In genomic region chr4:149424755-149425154, GRCm38 (mm10) we compare ENCODE assay signal across 8 mouse cellular contexts. TPM values are rescaled to one million over a fixed set of nuclear protein-coding genes. Genes with fewer than 3 reads are reported as not detected.
DNase-seq lines count a peak whose midpoint lies in the region; ATAC-seq lines count a peak whose summit lies in the region.

No protein-coding gene starts in this region.

- H3K27me3 ChIP-seq in heart, embryonic 12.5 days (replicated peaks) = no peaks in the 10 kb centered on the region
- no peaks in the 10 kb centered on the region for H3K27me3 ChIP-seq in hindbrain, embryonic 12.5 days
- no peaks in the 10 kb centered on the region for H3K27me3 ChIP-seq in midbrain, embryonic 11.5 days (ENCODE audit: control insufficient read depth, insufficient read depth, low read length)

- no peak for ATAC-seq in heart, embryonic 12.5 days (ENCODE audit: insufficient number of reproducible peaks, low FRiP score)
- no peak for ATAC-seq in hindbrain, embryonic 12.5 days (ENCODE audit: low FRiP score)
- ATAC-seq in midbrain, embryonic 11.5 days (ENCODE audit: low FRiP score) = no peak
- no peak for ATAC-seq in frontal cortex, adult (ENCODE audit: low TSS enrichment)

- peak overlapping the region; percentile 76 for H3K4me2 ChIP-seq in heart, embryonic 12.5 days
- peak overlapping the region; percentile 76 for H3K4me2 ChIP-seq in hindbrain, embryonic 12.5 days (replicated peaks)
- peak overlapping the region; percentile 85 for H3K4me2 ChIP-seq in midbrain, embryonic 11.5 days

- H3K36me3 ChIP-seq in heart, embryonic 12.5 days = peaks cover 7% of the 10 kb centered on the region; the same call in 1 of the 2 replicates
- H3K36me3 ChIP-seq in hindbrain, embryonic 12.5 days = no peaks in the 10 kb centered on the region
- H3K36me3 ChIP-seq in midbrain, embryonic 11.5 days (ENCODE audit: control insufficient read depth, insufficient read depth, low read length) = no peaks in the 10 kb centered on the region

- no peak for DNase-seq in heart, postnatal 25 days (ENCODE audit: low spot score)
- peak; percentile 84 for DNase-seq in adipocyte (ENCODE audit: low spot score)
- DNase-seq in midbrain, embryonic 11.5 days (ENCODE audit: low spot score, missing footprints) = no peak
- DNase-seq in gastrocnemius, adult 8-10 months (ENCODE audit: low spot score in 2 of 2) = no peak
- no peak for DNase-seq in urinary bladder, adult 18-20 months (ENCODE audit: low spot score in 2 of 2)

- H3K4me3 ChIP-seq in heart, embryonic 12.5 days = peak overlapping the region; percentile 93
- peak overlapping the region; percentile 92 for H3K4me3 ChIP-seq in hindbrain, embryonic 12.5 days
- peak overlapping the region; percentile 87 for H3K4me3 ChIP-seq in midbrain, embryonic 11.5 days (ENCODE audit: low read depth, low read length)

- peaks cover 32% of the 10 kb centered on the region for H3K4me1 ChIP-seq in heart, embryonic 12.5 days (replicated peaks)
- peaks cover 19% of the 10 kb centered on the region for H3K4me1 ChIP-seq in hindbrain, embryonic 12.5 days
- H3K4me1 ChIP-seq in midbrain, embryonic 11.5 days (ENCODE audit: control insufficient read depth, insufficient read depth, low read length) = peaks cover 5% of the 10 kb centered on the region; the same call in 1 of the 2 replicates

- no peaks in the 10 kb centered on the region for H3K9me3 ChIP-seq in heart, embryonic 12.5 days (replicated peaks)
- no peaks in the 10 kb centered on the region for H3K9me3 ChIP-seq in hindbrain, embryonic 12.5 days (replicated peaks)
- no peaks in the 10 kb centered on the region for H3K9me3 ChIP-seq in midbrain, embryonic 11.5 days (ENCODE audit: control insufficient read depth, low read length)

- peak overlapping the region; percentile 52 for H3K27ac ChIP-seq in heart, embryonic 12.5 days (ENCODE audit: poor library complexity, severe bottlenecking)
- no peak overlapping the region for H3K27ac ChIP-seq in hindbrain, embryonic 12.5 days
- H3K27ac ChIP-seq in midbrain, embryonic 11.5 days (ENCODE audit: low read depth, low read length) = no peak overlapping the region

- intact Hi-C loops in heart, postnatal 25 days (cut with DNase I) = no loop called here

- H3K9ac ChIP-seq in heart, embryonic 12.5 days = peak overlapping the region; percentile 68
- peak overlapping the region; percentile 93 for H3K9ac ChIP-seq in hindbrain, embryonic 12.5 days
- H3K9ac ChIP-seq in midbrain, embryonic 11.5 days (ENCODE audit: low read length) = peak overlapping the region; percentile 95

- WGBS in heart, embryonic 12.5 days = 2% methylated on average over 9 of the region's 9 CpGs
- WGBS in hindbrain, embryonic 12.5 days = 2% methylated on average over 9 of the region's 9 CpGs
- WGBS in midbrain, embryonic 11.5 days = 2% methylated on average over 9 of the region's 9 CpGs

RNA-seq across cellular contexts. Expression of gene Ube4b, which starts 1.8 kb away (rescaled TPM):
- polyA plus RNA-seq in heart, embryonic 12.5 days (2016; fragmentation: Nextera tagmentation; extraction: Ambion mirVana) = 50.3 and 58.3 TPM in 2 replicates
- 10 to 100 TPM; 48.6 to 49.0 TPM for total RNA-seq in heart, postnatal 25 days (2021)
- 82.8 and 92.7 TPM in 2 replicates for polyA plus RNA-seq in hindbrain, embryonic 12.5 days (2016; fragmentation: Nextera tagmentation; extraction: Ambion mirVana)
- 53.3 and 53.7 TPM in 2 replicates for polyA plus RNA-seq in midbrain, embryonic 11.5 days (2014; fragmentation: Nextera tagmentation; extraction: Ambion mirVana)
- 10 to 100 TPM; 35.4 to 39.1 (median 35.6) TPM for total RNA-seq in gastrocnemius, adult 8-10 months (2022)

RNA-seq across cellular contexts. Expression of gene Rbp7, which starts 30.0 kb away (rescaled TPM):
- 2.4 and 3.4 TPM in 2 replicates for polyA plus RNA-seq in heart, embryonic 12.5 days (2016; fragmentation: Nextera tagmentation; extraction: Ambion mirVana)
- 10 to 100 TPM; 54.3 to 65.7 TPM for total RNA-seq in heart, postnatal 25 days (2021)
- not detected in 2 replicates for polyA plus RNA-seq in hindbrain, embryonic 12.5 days (2016; fragmentation: Nextera tagmentation; extraction: Ambion mirVana)
- polyA plus RNA-seq in midbrain, embryonic 11.5 days (2014; fragmentation: Nextera tagmentation; extraction: Ambion mirVana) = not detected in 2 replicates
- 10 to 100 TPM in 1 of 4 experiments, 1 to 10 TPM in 3; 3.8 to 14.0 (median 5.8) TPM for total RNA-seq in gastrocnemius, adult 8-10 months (2022)

RNA-seq across cellular contexts. Expression of gene Tmem274, which starts 52.4 kb away (rescaled TPM):
- polyA plus RNA-seq in heart, embryonic 12.5 days (2016; fragmentation: Nextera tagmentation; extraction: Ambion mirVana) = 0.29 and 0.33 TPM in 2 replicates
- not detected for total RNA-seq in heart, postnatal 25 days (2021)
- polyA plus RNA-seq in hindbrain, embryonic 12.5 days (2016; fragmentation: Nextera tagmentation; extraction: Ambion mirVana) = 0.37 and 0.40 TPM in 2 replicates
- polyA plus RNA-seq in midbrain, embryonic 11.5 days (2014; fragmentation: Nextera tagmentation; extraction: Ambion mirVana) = not detected in 2 replicates
- total RNA-seq in gastrocnemius, adult 8-10 months (2022) = not detected
